Mouse (Mus musculus): ENCODE results near the gene Gm17387. TPM values are rescaled to one million over a fixed set of nuclear protein-coding genes. Genes with fewer than 3 reads are reported as not detected.

The Gm17387 gene
- polyA plus RNA-seq, 1 experiment: not detected

DNA sequence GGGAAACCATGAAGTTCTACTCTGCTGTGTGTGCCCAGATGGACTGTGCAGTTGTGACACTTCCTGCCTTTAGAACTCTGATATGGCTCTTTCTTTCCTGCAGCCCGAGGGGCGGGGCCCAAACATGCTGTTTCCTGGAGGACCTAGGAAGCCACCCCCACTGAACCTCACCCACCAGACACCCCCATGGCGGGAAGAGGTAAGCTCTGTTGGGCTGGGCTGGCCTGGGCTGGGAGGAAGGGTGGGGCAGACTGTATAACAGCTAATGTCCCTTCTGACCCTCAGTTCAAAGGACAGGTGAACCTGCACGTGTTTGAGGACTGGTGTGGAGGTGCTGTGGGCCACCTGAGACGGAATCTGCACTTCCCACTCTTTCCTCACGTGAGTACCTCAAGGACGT, 35.2 kb downstream of the Gm17387 start:
- DNase-seq (ENCODE audit: low read depth): no peak
- TF ChIP-seq POLR2A (IDR thresholded peaks at IDR 0.05; ENCODE audit: borderline replicate concordance, extremely low read depth, insufficient read depth, insufficient read length, poor library complexity, severe bottlenecking) (no peak), CTCF (IDR thresholded peaks at IDR 0.05; ENCODE audit: borderline replicate concordance, extremely low read depth, insufficient read depth, insufficient read length) (no peak)

DNA sequence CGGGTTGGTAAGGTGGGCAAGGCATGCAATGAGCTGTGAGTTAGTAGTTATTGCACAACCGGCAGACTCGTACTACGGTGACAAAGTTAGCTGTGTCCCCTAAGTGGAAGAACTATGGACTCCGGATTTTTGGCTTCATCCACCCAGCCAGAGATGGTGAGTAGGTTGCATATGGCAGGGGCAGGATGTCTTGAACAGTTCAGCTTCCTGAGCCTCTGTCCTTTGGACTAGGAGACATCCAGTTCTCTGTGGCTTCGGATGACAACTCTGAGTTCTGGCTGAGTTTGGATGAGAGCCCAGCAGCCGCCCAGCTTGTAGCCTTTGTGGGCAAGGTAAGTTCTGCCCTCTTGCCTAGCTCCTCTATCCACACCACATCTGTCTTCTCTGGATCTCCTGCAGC, 35.6 kb downstream of the Gm17387 start:
- TF ChIP-seq CTCF (IDR thresholded peaks at IDR 0.05; ENCODE audit: borderline replicate concordance, extremely low read depth, insufficient read depth, insufficient read length) (no peak), POLR2A (IDR thresholded peaks at IDR 0.05; ENCODE audit: borderline replicate concordance, extremely low read depth, insufficient read depth, insufficient read length, poor library complexity, severe bottlenecking) (no peak)
- DNase-seq (ENCODE audit: low read depth): no peak

DNA sequence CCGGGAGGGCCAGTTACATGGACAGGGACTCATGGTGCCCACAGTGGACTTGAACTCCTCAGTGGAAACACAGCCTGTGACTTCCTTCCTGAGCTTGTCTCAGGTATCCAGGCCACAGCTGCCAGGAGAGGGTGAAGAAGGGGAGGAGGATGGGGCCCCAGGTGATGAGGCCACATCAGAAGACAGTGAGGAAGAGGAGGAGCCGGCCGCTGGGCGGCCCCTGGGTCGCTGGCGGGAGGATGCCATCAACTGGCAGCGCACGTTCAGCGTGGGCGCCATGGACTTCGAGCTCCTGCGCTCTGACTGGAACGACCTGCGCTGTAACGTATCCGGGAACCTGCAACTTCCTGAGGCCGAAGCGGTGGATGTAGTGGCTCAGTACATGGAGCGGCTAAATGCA, 39.4 kb downstream of the Gm17387 start:
- no peak for DNase-seq (ENCODE audit: low read depth)
- TF ChIP-seq CTCF (IDR thresholded peaks at IDR 0.05; ENCODE audit: borderline replicate concordance, extremely low read depth, insufficient read depth, insufficient read length) (no peak), POLR2A (IDR thresholded peaks at IDR 0.05; ENCODE audit: borderline replicate concordance, extremely low read depth, insufficient read depth, insufficient read length, poor library complexity, severe bottlenecking) (no peak)

DNA sequence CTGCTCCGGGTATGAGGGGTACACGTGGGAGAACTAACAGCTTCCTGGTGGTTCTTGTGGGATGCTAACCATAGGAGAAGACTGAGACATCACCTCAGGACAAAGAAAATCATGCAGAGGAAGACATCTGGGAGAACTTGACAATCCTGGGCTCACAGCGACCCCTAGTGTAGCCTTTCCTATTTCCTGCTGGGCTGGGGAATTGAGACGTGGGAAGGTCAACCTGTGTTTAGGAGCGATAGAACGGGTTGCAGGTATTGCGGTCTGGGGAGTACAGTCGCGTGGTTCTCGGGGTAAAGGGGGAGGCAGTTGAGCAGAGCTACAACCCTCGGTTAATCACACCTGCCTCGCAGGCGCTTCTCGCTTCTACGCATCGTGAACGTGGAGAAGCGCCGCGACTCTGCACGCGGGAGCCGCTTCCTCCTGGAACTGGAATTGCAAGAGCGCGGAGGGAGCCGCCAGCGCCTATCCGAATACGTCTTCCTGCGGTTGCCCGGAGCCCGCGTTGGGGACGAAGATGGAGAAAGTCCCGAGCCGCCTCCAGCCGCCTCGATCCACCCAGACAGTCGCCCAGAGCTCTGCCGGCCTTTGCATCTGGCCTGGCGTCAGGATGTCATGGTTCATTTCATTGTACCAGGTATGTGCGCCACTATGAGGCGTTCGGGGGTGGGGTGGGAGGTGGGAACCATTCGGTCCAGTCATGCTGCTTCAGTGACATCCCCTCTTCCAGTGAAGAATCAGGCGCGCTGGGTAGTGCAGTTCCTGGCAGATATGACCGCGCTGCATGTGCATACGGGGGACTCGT, 41.3 kb downstream of the Gm17387 start:
- TF ChIP-seq CTCF (IDR thresholded peaks at IDR 0.05; ENCODE audit: borderline replicate concordance, extremely low read depth, insufficient read depth, insufficient read length) (peak; percentile 77; the same call in 1 of the 2 replicates), POLR2A (IDR thresholded peaks at IDR 0.05; ENCODE audit: borderline replicate concordance, extremely low read depth, insufficient read depth, insufficient read length, poor library complexity, severe bottlenecking) (no peak)
- DNase-seq (ENCODE audit: low read depth): peak; percentile 92

DNA sequence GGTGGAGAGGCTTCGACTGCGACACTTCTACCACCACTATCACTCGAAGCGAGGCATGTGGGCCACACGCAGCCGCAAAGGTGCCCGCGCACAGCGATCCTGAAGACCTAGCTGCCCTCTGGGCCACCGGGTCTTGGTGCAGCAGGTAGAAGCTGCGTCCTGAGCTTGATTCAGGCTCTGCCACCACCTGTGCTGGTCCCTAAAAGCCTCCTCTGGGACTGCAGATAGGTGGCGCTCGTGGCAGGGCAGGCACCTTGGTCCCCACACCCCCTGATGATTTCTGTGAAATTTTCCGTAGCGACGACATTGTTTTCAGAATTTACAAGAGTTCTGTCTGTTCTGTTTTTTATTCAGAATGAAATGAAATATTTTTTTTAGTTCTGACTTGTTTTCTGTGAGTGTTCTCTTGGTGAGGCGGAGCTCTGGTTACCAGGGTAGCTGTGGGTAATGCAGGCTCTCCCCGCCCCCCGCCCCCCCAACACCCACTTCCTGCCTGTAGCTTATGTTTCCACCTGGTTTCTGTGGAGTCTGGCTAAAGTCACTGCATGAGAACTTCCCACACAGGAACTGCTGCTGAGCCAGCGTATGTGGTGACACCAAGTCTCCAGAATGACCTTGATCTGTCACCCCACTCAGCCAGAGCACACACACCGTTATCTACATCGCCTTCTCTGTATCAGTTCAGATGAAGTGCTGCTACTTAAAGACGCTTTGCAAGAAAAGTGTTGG, 43.2 kb downstream of the Gm17387 start:
- DNase-seq (ENCODE audit: low read depth): no peak
- peak; percentile 43; the same call in 1 of the 2 replicates for TF ChIP-seq CTCF (IDR thresholded peaks at IDR 0.05; ENCODE audit: borderline replicate concordance, extremely low read depth, insufficient read depth, insufficient read length)
- TF ChIP-seq POLR2A (IDR thresholded peaks at IDR 0.05; ENCODE audit: borderline replicate concordance, extremely low read depth, insufficient read depth, insufficient read length, poor library complexity, severe bottlenecking): no peak

DNA sequence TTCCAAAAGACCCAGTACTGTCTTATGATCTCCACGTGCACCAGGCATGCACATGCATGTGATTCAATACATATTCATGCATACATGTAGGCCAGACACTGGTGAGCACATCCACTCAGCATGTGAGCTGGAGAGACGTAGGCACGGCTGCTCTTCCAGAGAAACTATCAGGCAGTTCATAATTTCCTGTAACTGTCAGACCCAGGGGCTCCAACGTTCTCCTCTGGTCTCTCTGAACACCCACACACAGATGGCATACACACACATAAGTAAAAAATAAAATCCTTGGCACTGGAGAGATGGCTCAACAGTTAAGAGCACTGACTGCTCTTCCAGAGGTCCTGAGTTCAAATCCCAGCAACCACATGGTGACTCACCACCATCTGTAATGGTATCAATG, 44.9 kb downstream of the Gm17387 start:
- no peak for DNase-seq (ENCODE audit: low read depth)
- TF ChIP-seq POLR2A (IDR thresholded peaks at IDR 0.05; ENCODE audit: borderline replicate concordance, extremely low read depth, insufficient read depth, insufficient read length, poor library complexity, severe bottlenecking) (no peak), CTCF (IDR thresholded peaks at IDR 0.05; ENCODE audit: borderline replicate concordance, extremely low read depth, insufficient read depth, insufficient read length) (no peak)

DNA sequence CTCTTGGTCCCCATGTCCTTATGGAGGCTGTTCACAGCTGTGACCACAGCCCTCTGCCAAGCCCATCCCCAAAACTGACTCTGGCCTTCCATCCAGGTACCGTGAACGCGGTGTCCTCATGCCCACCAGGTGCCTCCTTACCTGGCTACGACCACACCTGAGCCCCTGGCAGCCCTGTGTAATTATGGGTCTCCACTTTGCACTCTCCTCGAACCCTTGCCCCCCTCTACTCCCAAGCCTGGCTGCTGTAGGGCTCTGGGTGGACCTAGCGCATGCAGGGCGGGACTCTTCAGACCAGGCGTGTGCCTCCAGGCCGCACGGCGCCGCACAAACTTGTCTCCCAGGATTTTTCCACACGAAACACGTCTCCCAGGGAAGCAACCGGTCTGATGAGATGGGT, 48.9 kb downstream of the Gm17387 start, which contains the start of gene Pkp3:
Gene Pkp3 (plus strand): TSS at position 378 of the 400 bp plus-strand sequence.
- no peak for DNase-seq (ENCODE audit: low read depth)
- TF ChIP-seq CTCF (IDR thresholded peaks at IDR 0.05; ENCODE audit: borderline replicate concordance, extremely low read depth, insufficient read depth, insufficient read length) (no peak), POLR2A (IDR thresholded peaks at IDR 0.05; ENCODE audit: borderline replicate concordance, extremely low read depth, insufficient read depth, insufficient read length, poor library complexity, severe bottlenecking) (no peak)

DNA sequence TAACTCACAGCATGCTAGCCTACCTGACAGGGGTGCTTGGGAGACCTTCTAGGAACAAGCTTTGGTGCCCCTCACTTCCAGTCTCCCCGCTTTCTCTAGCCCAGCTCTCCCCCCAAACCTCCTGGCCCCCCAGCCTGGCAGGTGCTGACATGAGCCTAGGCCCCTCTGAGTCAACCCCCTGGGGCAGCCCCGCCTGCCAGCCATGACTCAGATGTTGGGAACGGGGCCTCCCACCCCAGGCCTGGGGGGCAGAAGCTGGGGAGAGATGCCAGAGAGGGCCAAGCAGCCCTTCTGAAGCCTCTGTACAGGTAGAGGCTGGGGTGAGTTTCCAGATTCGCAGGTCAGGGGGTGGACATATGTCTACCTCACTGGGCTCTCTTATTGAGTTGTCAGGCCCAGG, 49.9 kb downstream of the Gm17387 start:
- no peak for DNase-seq (ENCODE audit: low read depth)
- TF ChIP-seq POLR2A (IDR thresholded peaks at IDR 0.05; ENCODE audit: borderline replicate concordance, extremely low read depth, insufficient read depth, insufficient read length, poor library complexity, severe bottlenecking) (no peak), CTCF (IDR thresholded peaks at IDR 0.05; ENCODE audit: borderline replicate concordance, extremely low read depth, insufficient read depth, insufficient read length) (no peak)

Other genes with a start within 250 kb of the Gm17387 start
- 0.15 and 0.18 TPM in 2 replicates for gene Syce1, start 241.3 kb upstream of the Gm17387 start, polyA plus RNA-seq (2012; rRNA removed)
- 7.7 and 12.8 TPM in 2 replicates for gene Zfp941, start 207.0 kb upstream of the Gm17387 start, polyA plus RNA-seq (2012; rRNA removed)
- gene Urah, start 194.1 kb upstream of the Gm17387 start, polyA plus RNA-seq (2012; rRNA removed): 0.25 TPM in 1 of 2 replicates, not detected in the other
- gene Scgb1c1, start 183.6 kb upstream of the Gm17387 start, polyA plus RNA-seq (2012; rRNA removed): 0.23 TPM in 1 of 2 replicates, not detected in the other
- 0.06 and 0.07 TPM in 2 replicates for gene Odf3, start 181.3 kb upstream of the Gm17387 start, polyA plus RNA-seq (2012; rRNA removed)
- 0.19 and 0.21 TPM in 2 replicates for gene Gm45785, start 172.8 kb upstream of the Gm17387 start, polyA plus RNA-seq (2012; rRNA removed)
- 103 and 106 TPM in 2 replicates for gene Ric8a, start 172.2 kb upstream of the Gm17387 start, polyA plus RNA-seq (2012; rRNA removed)
- gene Bet1l, start 171.6 kb upstream of the Gm17387 start, polyA plus RNA-seq (2012; rRNA removed): 26.9 and 32.1 TPM in 2 replicates
- gene Psmd13, start 147.2 kb upstream of the Gm17387 start, polyA plus RNA-seq (2012; rRNA removed): 138 and 146 TPM in 2 replicates
- gene Sirt3, start 146.8 kb upstream of the Gm17387 start, polyA plus RNA-seq (2012; rRNA removed): 41.3 and 46.9 TPM in 2 replicates
- not detected in 2 replicates for gene Cox8b, start 128.7 kb upstream of the Gm17387 start, polyA plus RNA-seq (2012; rRNA removed)
- 0.18 and 0.21 TPM in 2 replicates for gene Nlrp6, start 108.2 kb upstream of the Gm17387 start, polyA plus RNA-seq (2012; rRNA removed)
- 13.2 and 18.9 TPM in 2 replicates for gene Pgghg, start 87.7 kb upstream of the Gm17387 start, polyA plus RNA-seq (2012; rRNA removed)
- 0.78 and 7.3 TPM in 2 replicates for gene Ifitm5, start 78.8 kb upstream of the Gm17387 start, polyA plus RNA-seq (2012; rRNA removed)
- not detected in 2 replicates for gene Gm45717, start 73.2 kb upstream of the Gm17387 start, polyA plus RNA-seq (2012; rRNA removed)
- gene Ifitm2, start 73.1 kb upstream of the Gm17387 start, polyA plus RNA-seq (2012; rRNA removed): 153 and 201 TPM in 2 replicates
- gene Ifitm1, start 61.9 kb upstream of the Gm17387 start, polyA plus RNA-seq (2012; rRNA removed): 23.4 and 31.8 TPM in 2 replicates
- 13.0 and 26.1 TPM in 2 replicates for gene Ifitm3, start 18.4 kb upstream of the Gm17387 start, polyA plus RNA-seq (2012; rRNA removed)
- 0.73 and 0.77 TPM in 2 replicates for gene Ifitm6, start 11.2 kb upstream of the Gm17387 start, polyA plus RNA-seq (2012; rRNA removed)
- 151 and 166 TPM in 2 replicates for gene B4galnt4, start 32.0 kb downstream of the Gm17387 start, polyA plus RNA-seq (2012; rRNA removed)
- 2.5 and 2.9 TPM in 2 replicates for gene Pkp3, start 49.1 kb downstream of the Gm17387 start, polyA plus RNA-seq (2012; rRNA removed)
- gene Sigirr, start 71.4 kb downstream of the Gm17387 start, polyA plus RNA-seq (2012; rRNA removed): 1.8 and 2.1 TPM in 2 replicates
- gene Ano9, start 88.7 kb downstream of the Gm17387 start, polyA plus RNA-seq (2012; rRNA removed): 0.44 and 1.4 TPM in 2 replicates
- gene Ptdss2, start 93.3 kb downstream of the Gm17387 start, polyA plus RNA-seq (2012; rRNA removed): 55.3 and 57.0 TPM in 2 replicates
- 35.2 and 41.2 TPM in 2 replicates for gene Rnh1, start 143.7 kb downstream of the Gm17387 start, polyA plus RNA-seq (2012; rRNA removed)
- gene Hras, start 164.9 kb downstream of the Gm17387 start, polyA plus RNA-seq (2012; rRNA removed): 150 and 154 TPM in 2 replicates
- gene Lrrc56, start 165.0 kb downstream of the Gm17387 start, polyA plus RNA-seq (2012; rRNA removed): 19.8 and 22.8 TPM in 2 replicates
- gene Lmntd2, start 184.9 kb downstream of the Gm17387 start, polyA plus RNA-seq (2012; rRNA removed): 3.1 and 4.9 TPM in 2 replicates
- gene Rassf7, start 186.7 kb downstream of the Gm17387 start, polyA plus RNA-seq (2012; rRNA removed): 25.0 and 39.3 TPM in 2 replicates
- gene Phrf1, start 199.7 kb downstream of the Gm17387 start, polyA plus RNA-seq (2012; rRNA removed): 19.9 and 47.1 TPM in 2 replicates
- 1.3 and 1.6 TPM in 2 replicates for gene Irf7, start 237.3 kb downstream of the Gm17387 start, polyA plus RNA-seq (2012; rRNA removed)
- gene Cdhr5, start 247.7 kb downstream of the Gm17387 start, polyA plus RNA-seq (2012; rRNA removed): 0.04 and 0.06 TPM in 2 replicates